Mouse (Mus musculus) liver, adult 2 months (tissue): ENCODE data around the gene Rpl37a. TPM values are rescaled to one million over a fixed set of nuclear protein-coding genes. Genes with fewer than 3 reads are reported as not detected.

Source experiments
- DNase-seq: peaks from one replicate; pipeline ENCODE4 v3.0.0-alpha.2; 2011; ENCODE audit warnings: low read depth, low spot score; ENCODE audit errors: extremely low read depth
- H3K27ac ChIP-seq: fragments of 200-500 bp; replicated peaks from 2 replicates; pipeline ENCODE4 v1.5.1; 2012; ENCODE audit warnings: low read depth, mild to moderate bottlenecking, control low read depth, inconsistent platforms, low read length; ENCODE audit not compliant: insufficient read depth
- H3K27me3 ChIP-seq: fragments of 200-500 bp; 2 replicates; pipeline ENCODE4 v1.6.1; 2012; ENCODE audit warnings: mild to moderate bottlenecking, moderate library complexity, low read length, inconsistent platforms; ENCODE audit not compliant: control insufficient read depth, insufficient read depth
- H3K36me3 ChIP-seq: fragments of 200-500 bp; 2 replicates; pipeline ENCODE4 v1.6.1; 2012; ENCODE audit warnings: low read length, inconsistent platforms; ENCODE audit not compliant: control insufficient read depth, insufficient read depth
- H3K4me1 ChIP-seq: fragments of 200-500 bp; 2 replicates; pipeline ENCODE4 v1.6.1; 2011; ENCODE audit warnings: low read length; ENCODE audit not compliant: control insufficient read depth, insufficient read depth
- H3K4me3 ChIP-seq: fragments of 200-500 bp; 2 replicates; pipeline ENCODE4 v1.5.1; 2011; ENCODE audit warnings: low read depth, mild to moderate bottlenecking, control low read depth, low read length, moderate library complexity; ENCODE audit not compliant: insufficient read depth
- H3K79me2 ChIP-seq: fragments of 200-500 bp; 2 replicates; pipeline ENCODE4 v1.6.1; 2012; ENCODE audit warnings: inconsistent platforms, mild to moderate bottlenecking, low read length, moderate library complexity; ENCODE audit not compliant: control insufficient read depth, insufficient read depth
- H3K9ac ChIP-seq: fragments of 200-500 bp; 2 replicates; pipeline ENCODE4 v1.6.1; 2012; ENCODE audit warnings: low read depth, mild to moderate bottlenecking, control low read depth, inconsistent platforms, low read length
- CTCF ChIP-seq: fragments of 200-500 bp; IDR thresholded peaks from 2 replicates; pipeline ENCODE4 v1.5.1; 2011; ENCODE audit warnings: low read depth, low read length, control low read depth
- POLR2A ChIP-seq: fragments of 200-500 bp; IDR thresholded peaks from 2 replicates; pipeline ENCODE4 v1.6.1; 2011; ENCODE audit warnings: low read length, control low read depth; ENCODE audit not compliant: insufficient read depth; ENCODE audit errors: extremely low read depth
- WGBS: fragments of 180-500 bp; shearing (Covaris S2); methylation state at CpG from one replicate; pipeline ENCODE4 v1.1.7; 2018; 5-methylcytosine and 5-hydroxymethylcytosine counted together
- polyA plus RNA-seq: library from polyadenylated mRNA; depleted of rRNA; stranded (reverse); fragments of >200 nt; gene quantifications from 2 replicates; pipeline ENCODE4 v1.2.3, GENCODE M21; 2012
- total RNA-seq: library from RNA; depleted of rRNA; stranded (reverse); fragments of >200 nt; gene quantifications from 2 replicates; pipeline ENCODE4 v1.2.3, GENCODE M21; 2014

The Rpl37a gene
- total and polyA plus RNA-seq, 2 experiments = 237 to 394 TPM

- DNase-seq = no peak
- Histone ChIP-seq H3K27ac (no peak overlapping the region), H3K9ac (no peak overlapping the region), H3K36me3 (peaks cover 19% of the 10 kb centered on the region), H3K4me1 (peaks cover 6% of the 10 kb centered on the region), H3K27me3 (no peaks in the 10 kb centered on the region), H3K4me3 (no peak overlapping the region), H3K79me2 (0 out of 2 replicates have a peak, but pooled peaks cover 4% of the 10 kb centered on the region)
- WGBS = 88% methylated on average over 7 of the region's 7 CpGs
- TF ChIP-seq POLR2A (no peak), CTCF (no peak)
Observed at GRCm38 (mm10) chr1:72717540-72717939, 6.5 kb downstream of the Rpl37a start.

GRCm38 (mm10) chr1:72718846-72719245 is 7.8 kb downstream of the Rpl37a start:
- WGBS = 8% methylated on average over 5 of the region's 5 CpGs
- TF ChIP-seq POLR2A = no peak
- peak; percentile 83 for TF ChIP-seq CTCF
- peaks cover 3% of the 10 kb centered on the region for H3K4me1 ChIP-seq
- DNase-seq = peak; percentile 81
- no peak overlapping the region for H3K9ac ChIP-seq
- no peak overlapping the region for H3K27ac ChIP-seq
- no peaks in the 10 kb centered on the region for H3K27me3 ChIP-seq
- peaks cover 8% of the 10 kb centered on the region for H3K36me3 ChIP-seq
- H3K4me3 ChIP-seq = no peak overlapping the region
- no peaks in the 10 kb centered on the region for H3K79me2 ChIP-seq

GRCm38 (mm10) chr1:72720115-72720725 is 9.1 kb downstream of the Rpl37a start:
- TF ChIP-seq POLR2A = no peak
- TF ChIP-seq CTCF = no peak
- DNase-seq = no peak
- Histone ChIP-seq H3K79me2 (no peaks in the 10 kb centered on the region), H3K9ac (no peak overlapping the region), H3K27me3 (no peaks in the 10 kb centered on the region), H3K36me3 (no peaks in the 10 kb centered on the region), H3K4me1 (peaks cover 5% of the 10 kb centered on the region), H3K4me3 (no peak overlapping the region), H3K27ac (no peak overlapping the region)
- WGBS = 88% methylated on average over 6 of the region's 6 CpGs

- Histone ChIP-seq H3K4me1 (peaks cover 8% of the 10 kb centered on the region), H3K36me3 (no peaks in the 10 kb centered on the region), H3K4me3 (no peak overlapping the region), H3K9ac (no peak overlapping the region), H3K27me3 (no peaks in the 10 kb centered on the region), H3K27ac (no peak overlapping the region), H3K79me2 (no peaks in the 10 kb centered on the region)
- 86% methylated on average over 8 of the region's 8 CpGs for WGBS
- no peak for TF ChIP-seq CTCF
- TF ChIP-seq POLR2A = no peak
- DNase-seq = no peak
Observed at GRCm38 (mm10) chr1:72722646-72723045, 11.6 kb downstream of the Rpl37a start.

DNA sequence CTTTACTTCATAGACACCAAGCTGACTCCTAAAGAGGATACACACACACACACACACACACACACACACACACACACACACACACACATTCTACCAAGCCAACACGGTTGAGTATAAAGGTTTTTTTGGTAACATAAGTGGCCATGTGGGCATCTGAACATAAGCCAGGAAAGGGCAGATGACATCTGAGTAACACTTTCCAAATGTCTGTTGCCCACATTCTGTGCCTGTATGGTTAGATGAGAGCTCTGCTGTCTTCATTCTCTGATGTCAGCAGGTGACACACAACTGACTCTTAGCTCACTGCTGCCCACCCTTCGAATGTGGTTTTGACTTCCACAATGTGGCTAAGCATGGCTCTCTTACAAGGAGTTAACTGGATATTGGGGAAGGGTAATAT is 13.3 kb downstream of the Rpl37a start:
- TF ChIP-seq POLR2A (no peak), CTCF (no peak)
- Histone ChIP-seq H3K4me1 (peaks cover 5% of the 10 kb centered on the region; the same call in 1 of the 2 replicates), H3K79me2 (no peaks in the 10 kb centered on the region), H3K27ac (no peak overlapping the region), H3K4me3 (no peak overlapping the region), H3K9ac (no peak overlapping the region), H3K27me3 (no peaks in the 10 kb centered on the region), H3K36me3 (no peaks in the 10 kb centered on the region)
- WGBS = 69% methylated on average over 2 of the region's 2 CpGs
- no peak for DNase-seq

- Histone ChIP-seq H3K9ac (no peak overlapping the region), H3K36me3 (no peaks in the 10 kb centered on the region), H3K27me3 (no peaks in the 10 kb centered on the region), H3K79me2 (no peaks in the 10 kb centered on the region), H3K4me3 (no peak overlapping the region), H3K4me1 (peaks cover 5% of the 10 kb centered on the region; the same call in 1 of the 2 replicates), H3K27ac (peak overlapping the region; percentile 63)
- WGBS = 30% methylated on average over 13 of the region's 13 CpGs
- TF ChIP-seq CTCF (no peak), POLR2A (no peak)
- DNase-seq = peak; percentile 93
Observed at GRCm38 (mm10) chr1:72725941-72726340, 14.9 kb downstream of the Rpl37a start.
